Mouse (Mus musculus) forebrain, embryonic 15.5 days (tissue): ENCODE results near the gene Cyb561d1. TPM values are rescaled to one million over a fixed set of nuclear protein-coding genes. Genes with fewer than 3 reads are reported as not detected.
A peak's percentile ranks its signal among the peaks of the same experiment; 100 is the strongest.

Experiments used
- ATAC-seq: fragments of 200-750 bp; cut with Nextera tagmentation; replicated peaks from 2 replicates; pipeline ENCODE4 v1.8.0; 2017; ENCODE audit warnings: mild to moderate bottlenecking, moderate TSS enrichment, moderate library complexity
- H3K27ac ChIP-seq: fragments of 300-500 bp; sonication (generic); replicated peaks from 2 replicates; pipeline ENCODE4 v1.5.1; 2015; ENCODE audit warnings: mild to moderate bottlenecking, inconsistent platforms
- H3K27me3 ChIP-seq: fragments of 300-500 bp; sonication (generic); 2 replicates; pipeline ENCODE4 v1.6.1; 2015; ENCODE audit warnings: inconsistent platforms
- H3K36me3 ChIP-seq: fragments of 300-500 bp; sonication (generic); 2 replicates; pipeline ENCODE4 v1.6.1; 2015; ENCODE audit warnings: mild to moderate bottlenecking, inconsistent platforms
- H3K4me1 ChIP-seq: fragments of 300-500 bp; sonication (generic); 2 replicates; pipeline ENCODE4 v1.6.1; 2015; ENCODE audit warnings: inconsistent platforms
- H3K4me2 ChIP-seq: fragments of 300-500 bp; sonication (generic); replicated peaks from 2 replicates; pipeline ENCODE4 v1.6.1; 2015; ENCODE audit warnings: mild to moderate bottlenecking, inconsistent platforms
- H3K4me3 ChIP-seq: fragments of 300-500 bp; sonication (generic); 2 replicates; pipeline ENCODE4 v1.5.1; 2015; ENCODE audit warnings: mild to moderate bottlenecking, inconsistent platforms
- H3K9ac ChIP-seq: fragments of 300-500 bp; sonication (generic); replicated peaks from 2 replicates; pipeline ENCODE4 v1.6.1; 2015; ENCODE audit warnings: mild to moderate bottlenecking, inconsistent platforms
- H3K9me3 ChIP-seq: fragments of 300-500 bp; sonication (generic); 2 replicates; pipeline ENCODE4 v1.6.1; 2016; ENCODE audit warnings: inconsistent platforms
- WGBS: fragments of 180-500 bp; shearing (Covaris S2); methylation state at CpG from one replicate; pipeline ENCODE4 v1.1.7; 2015; ENCODE audit warnings: mixed read lengths; 5-methylcytosine and 5-hydroxymethylcytosine counted together
- polyA plus RNA-seq: library from polyadenylated mRNA; unstranded; fragments of >200 nt; fragmentation: Nextera tagmentation; extraction: Ambion mirVana; gene quantifications from 2 replicates; pipeline ENCODE4 v1.2.1, GENCODE M21; 2015

Cyb561d1 gene
- polyA plus RNA-seq, 1 experiment from 2014 or later: 4.5 TPM

DNA sequence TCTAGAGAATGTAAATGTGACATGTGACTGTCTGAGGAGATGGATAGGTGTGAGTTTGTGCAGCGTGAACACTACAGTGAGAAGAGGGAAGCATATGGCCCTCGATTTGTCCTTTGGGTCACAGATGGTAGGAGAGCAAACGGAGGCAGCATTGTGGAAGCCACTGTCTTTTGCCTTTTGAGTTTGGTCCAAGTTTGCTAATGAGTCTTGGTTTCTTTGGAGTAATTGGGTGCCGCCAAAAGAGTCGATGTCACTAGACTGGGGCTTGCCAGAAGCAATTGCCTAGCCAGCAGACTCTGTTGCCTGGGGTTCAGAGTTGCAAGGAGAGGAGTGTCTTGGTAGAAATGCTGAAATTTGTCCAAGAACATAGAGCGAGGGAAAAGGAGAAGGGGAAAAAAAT lies 10.8 kb upstream of the Cyb561d1 start:
- Histone ChIP-seq H3K4me3 (peak overlapping the region; percentile 72), H3K4me1 (peaks cover 38% of the 10 kb centered on the region), H3K9ac (0 out of 2 replicates have a peak overlapping the region, but pooled peaks have one; percentile 89), H3K27ac (peak overlapping the region; percentile 98), H3K36me3 (no peaks in the 10 kb centered on the region), H3K9me3 (no peaks in the 10 kb centered on the region), H3K27me3 (no peaks in the 10 kb centered on the region), H3K4me2 (peak overlapping the region; percentile 63)
- WGBS: 31% methylated on average over 6 of the region's 6 CpGs
- no peak for ATAC-seq

DNA sequence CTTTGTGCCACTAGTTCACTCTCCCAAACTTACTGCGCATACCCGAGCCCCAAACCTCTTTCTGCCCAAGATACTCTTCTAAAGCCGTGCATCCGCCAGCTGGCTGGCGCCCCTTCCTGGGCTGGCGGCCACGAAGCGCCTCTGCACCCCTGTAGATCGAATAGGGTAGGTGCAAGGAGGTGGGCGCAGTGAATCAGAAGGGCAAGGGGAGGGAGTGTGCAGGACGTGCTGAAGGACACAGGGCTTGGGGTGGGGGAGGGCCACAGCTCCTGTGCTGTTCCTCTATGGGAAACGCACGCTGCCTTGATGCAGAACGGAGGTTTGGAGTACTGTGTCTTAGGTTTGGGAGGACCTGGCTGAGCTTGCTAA lies 9.7 kb upstream of the Cyb561d1 start, which contains the start of gene Atxn7l2:
Gene Atxn7l2 (minus strand): TSS at position 164 of the 369 bp plus-strand sequence.
- WGBS: under 1% methylated on average over 14 of the region's 14 CpGs
- H3K4me3 ChIP-seq: peak within 1 kb of the TSS; percentile 72

DNA sequence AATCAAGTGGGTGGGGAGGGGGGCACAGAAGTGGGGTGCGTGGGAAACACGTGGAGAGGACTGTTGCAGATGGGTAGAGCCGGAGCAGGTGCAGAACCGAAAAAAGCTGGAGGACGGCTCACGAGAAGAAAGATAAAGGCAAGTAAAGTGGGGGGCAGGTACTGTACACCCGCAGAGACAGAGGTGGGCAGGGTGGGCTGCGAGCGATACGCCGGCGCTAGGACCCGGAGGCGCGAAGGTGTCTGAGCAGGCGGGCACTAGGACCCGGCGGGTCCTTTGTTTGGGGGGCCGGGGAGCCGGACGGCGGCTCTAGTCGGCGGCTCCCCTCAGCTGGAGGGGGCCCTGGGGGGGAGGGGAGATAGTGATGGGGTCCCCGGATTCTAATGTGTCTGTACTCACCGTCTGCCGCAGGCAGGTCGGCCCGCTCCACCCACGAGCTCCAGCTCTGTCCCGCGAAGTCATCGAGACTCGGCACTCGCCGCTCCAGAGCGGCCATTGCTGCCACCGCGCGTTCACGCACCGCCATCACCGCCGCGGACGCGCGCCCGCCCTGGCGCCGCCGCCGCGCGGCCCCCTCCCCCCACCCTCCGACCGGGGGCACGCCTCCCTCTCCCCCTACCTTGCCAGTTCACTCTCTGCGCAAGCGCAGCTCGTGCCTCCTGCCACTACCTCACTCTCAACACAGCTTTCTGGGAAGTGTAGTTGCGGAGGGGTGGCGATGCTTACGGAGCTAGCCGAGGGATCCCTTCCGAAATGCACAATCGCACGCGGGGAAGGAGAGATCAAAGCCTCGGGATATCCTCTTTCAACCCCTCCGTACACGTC lies 9.1 kb upstream of the Cyb561d1 start:
- Histone ChIP-seq H3K36me3 (peaks cover 16% of the 10 kb centered on the region), H3K4me2 (peak overlapping the region; percentile 95), H3K27me3 (no peaks in the 10 kb centered on the region), H3K9ac (peak overlapping the region; percentile 89), H3K4me1 (peaks cover 41% of the 10 kb centered on the region), H3K9me3 (no peaks in the 10 kb centered on the region), H3K4me3 (peak overlapping the region; percentile 72), H3K27ac (peak overlapping the region; percentile 98)
- peak; percentile 95 for ATAC-seq
- WGBS: under 1% methylated on average over 70 of the region's 72 CpGs

More for the DNA sequence above, 9.7 kb upstream of the Cyb561d1 start, which contains the start of gene Atxn7l2:
- Histone ChIP-seq H3K27ac (peak within 1 kb of the TSS; percentile 98), H3K36me3 (peaks cover 10% of the 10 kb centered on the region), H3K4me1 (peaks cover 41% of the 10 kb centered on the region), H3K9ac (peak within 1 kb of the TSS; percentile 89), H3K9me3 (no peaks in the 10 kb centered on the region), H3K4me2 (peak within 1 kb of the TSS; percentile 95), H3K27me3 (no peaks in the 10 kb centered on the region)
- peak; percentile 85 for ATAC-seq

DNA sequence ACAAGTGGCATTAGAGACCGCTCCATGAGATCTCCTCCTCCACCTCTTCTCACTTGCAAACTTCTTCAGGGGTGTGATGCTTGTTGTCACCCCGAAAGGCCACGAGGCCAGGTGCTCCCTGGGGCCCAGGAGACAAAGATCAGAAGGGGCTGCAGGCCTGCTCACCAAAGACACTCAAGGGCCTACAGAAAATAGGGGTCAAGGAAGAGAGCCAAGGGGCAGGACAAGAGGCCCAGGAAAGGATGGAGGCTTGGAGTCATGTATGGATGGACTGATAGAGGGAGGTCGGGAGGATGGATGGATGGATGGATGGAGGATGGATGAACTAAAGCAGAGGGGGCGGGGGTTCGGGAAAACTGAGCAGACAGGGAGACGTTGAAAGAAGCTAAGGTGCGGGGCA lies 8.5 kb upstream of the Cyb561d1 start:
- peak overlapping the region; percentile 95 for H3K4me2 ChIP-seq
- H3K9me3 ChIP-seq: no peaks in the 10 kb centered on the region
- peaks cover 41% of the 10 kb centered on the region for H3K4me1 ChIP-seq
- peak overlapping the region; percentile 89 for H3K9ac ChIP-seq
- peaks cover 22% of the 10 kb centered on the region for H3K36me3 ChIP-seq
- H3K4me3 ChIP-seq: peak overlapping the region; percentile 72
- no peaks in the 10 kb centered on the region for H3K27me3 ChIP-seq
- peak; percentile 3; the same call in 1 of the 2 replicates for ATAC-seq
- peak overlapping the region; percentile 98 for H3K27ac ChIP-seq
- WGBS: 5% methylated on average over 8 of the region's 8 CpGs

DNA sequence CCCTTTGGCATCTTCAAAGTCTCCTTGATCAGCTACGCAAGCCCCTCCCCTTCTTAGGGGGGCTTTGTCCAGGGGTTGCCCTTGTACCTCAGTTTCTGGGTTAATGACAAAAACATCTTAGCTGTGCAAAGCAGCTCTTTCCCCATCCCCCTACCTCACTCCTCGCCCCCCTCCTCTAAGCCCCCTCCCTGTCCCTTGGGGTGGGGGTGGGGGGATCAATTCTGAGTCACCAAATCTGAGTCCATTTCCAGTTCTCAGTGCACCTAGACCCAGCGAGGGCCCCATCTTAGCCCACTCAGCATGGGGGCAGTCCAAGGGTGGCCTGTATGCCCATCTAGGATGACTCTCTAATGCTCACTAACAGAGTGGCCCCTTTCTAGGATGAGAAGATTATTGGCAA lies 8.0 kb upstream of the Cyb561d1 start:
- peak overlapping the region; percentile 95 for H3K4me2 ChIP-seq
- 59% methylated on average over 3 of the region's 3 CpGs for WGBS
- no peak for ATAC-seq

DNA sequence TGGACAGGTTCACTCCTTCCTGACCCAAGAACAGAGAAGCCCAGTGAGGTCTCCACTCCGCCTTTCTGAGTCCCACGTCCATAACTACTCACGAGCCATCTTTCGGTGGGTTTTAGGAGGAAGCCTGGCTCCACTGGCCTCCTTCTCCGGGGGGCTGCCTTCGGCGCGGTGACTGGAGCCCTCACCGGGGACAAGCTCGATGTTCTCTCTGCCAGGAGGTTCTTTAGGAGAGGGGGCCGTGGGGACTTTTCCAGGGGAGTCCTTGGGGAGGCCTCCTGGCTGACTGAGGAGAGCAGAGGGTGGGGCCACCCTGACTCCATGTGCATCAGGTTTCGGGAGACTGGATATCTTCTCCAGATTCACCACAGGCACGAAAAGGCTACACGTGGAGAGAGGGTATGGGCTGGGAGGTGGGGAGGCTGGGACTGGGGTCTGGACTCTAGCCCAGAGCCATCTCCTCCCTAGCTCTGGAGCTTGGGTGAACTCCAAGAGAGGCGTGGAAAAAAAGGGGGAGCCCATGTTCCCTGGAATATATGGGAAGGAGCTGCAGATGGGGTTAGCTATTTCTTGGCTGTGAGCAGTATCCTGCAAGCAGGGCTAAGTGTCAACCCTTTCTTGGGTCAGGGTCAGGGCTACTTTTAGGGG lies 5.8 kb upstream of the Cyb561d1 start:
- no peak for ATAC-seq
- no peak overlapping the region for H3K9ac ChIP-seq
- 74% methylated on average over 15 of the region's 15 CpGs for WGBS
- H3K36me3 ChIP-seq: peaks cover 38% of the 10 kb centered on the region
- H3K9me3 ChIP-seq: no peaks in the 10 kb centered on the region
- H3K4me1 ChIP-seq: peaks cover 39% of the 10 kb centered on the region
- no peak overlapping the region for H3K27ac ChIP-seq
- no peak overlapping the region for H3K4me3 ChIP-seq
- H3K4me2 ChIP-seq: no peak overlapping the region
- no peaks in the 10 kb centered on the region for H3K27me3 ChIP-seq

More for the DNA sequence above, 8.0 kb upstream of the Cyb561d1 start:
- Histone ChIP-seq H3K4me3 (peak overlapping the region; percentile 72), H3K9ac (peak overlapping the region; percentile 89), H3K27ac (peak overlapping the region; percentile 98), H3K36me3 (peaks cover 25% of the 10 kb centered on the region), H3K27me3 (no peaks in the 10 kb centered on the region), H3K4me1 (peaks cover 43% of the 10 kb centered on the region), H3K9me3 (no peaks in the 10 kb centered on the region)

DNA sequence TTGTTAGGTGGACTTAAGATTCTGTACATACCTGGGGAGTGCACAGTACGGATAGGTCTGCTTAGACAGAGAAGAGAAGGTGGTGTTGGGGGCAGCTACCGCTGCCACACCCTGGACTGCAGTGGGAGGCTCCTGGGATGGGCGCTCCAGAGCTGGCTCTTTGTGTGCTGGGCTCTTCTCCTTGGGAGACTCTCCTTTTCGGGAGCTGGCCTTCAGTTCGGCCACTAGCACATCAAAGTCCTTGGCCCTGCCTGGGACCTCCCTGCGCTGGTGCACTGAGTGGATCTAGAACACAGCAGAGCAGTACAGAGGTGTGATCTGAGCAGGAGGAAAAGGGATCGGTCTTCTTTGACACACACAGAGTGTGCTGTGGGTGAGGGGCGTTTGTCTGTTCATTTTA lies 4.6 kb upstream of the Cyb561d1 start:
- Histone ChIP-seq H3K9ac (no peak overlapping the region), H3K27me3 (no peaks in the 10 kb centered on the region), H3K4me1 (peaks cover 45% of the 10 kb centered on the region), H3K4me2 (no peak overlapping the region), H3K36me3 (peaks cover 40% of the 10 kb centered on the region), H3K9me3 (no peaks in the 10 kb centered on the region), H3K27ac (0 out of 2 replicates have a peak overlapping the region, but pooled peaks have one; percentile 5), H3K4me3 (no peak overlapping the region)
- no peak for ATAC-seq
- WGBS: 90% methylated on average over 8 of the region's 8 CpGs

DNA sequence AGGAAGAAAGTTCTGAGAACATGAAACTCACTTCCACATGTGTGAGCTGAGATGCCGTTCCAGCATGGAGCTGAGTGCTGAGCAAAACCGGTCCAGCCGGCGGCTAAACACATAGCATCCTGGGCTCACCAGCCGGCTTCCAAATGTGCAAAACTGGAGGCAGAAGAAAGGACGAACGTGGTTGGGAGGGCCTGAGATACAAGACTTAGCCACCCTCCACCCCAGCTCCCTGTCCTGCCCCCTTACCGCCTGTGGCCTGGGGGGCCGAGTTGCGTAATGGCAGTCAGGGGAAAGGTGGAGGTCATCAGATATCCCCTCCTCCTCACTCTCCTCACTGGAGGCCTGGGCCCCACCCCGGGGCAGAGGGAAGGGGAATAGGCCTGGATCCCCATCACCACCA lies 3.5 kb upstream of the Cyb561d1 start:
- Histone ChIP-seq H3K9me3 (no peaks in the 10 kb centered on the region), H3K9ac (no peak overlapping the region), H3K4me1 (peaks cover 53% of the 10 kb centered on the region), H3K27me3 (no peaks in the 10 kb centered on the region), H3K4me2 (no peak overlapping the region), H3K36me3 (peaks cover 40% of the 10 kb centered on the region), H3K4me3 (no peak overlapping the region), H3K27ac (no peak overlapping the region)
- no peak for ATAC-seq
- 86% methylated on average over 11 of the region's 11 CpGs for WGBS

DNA sequence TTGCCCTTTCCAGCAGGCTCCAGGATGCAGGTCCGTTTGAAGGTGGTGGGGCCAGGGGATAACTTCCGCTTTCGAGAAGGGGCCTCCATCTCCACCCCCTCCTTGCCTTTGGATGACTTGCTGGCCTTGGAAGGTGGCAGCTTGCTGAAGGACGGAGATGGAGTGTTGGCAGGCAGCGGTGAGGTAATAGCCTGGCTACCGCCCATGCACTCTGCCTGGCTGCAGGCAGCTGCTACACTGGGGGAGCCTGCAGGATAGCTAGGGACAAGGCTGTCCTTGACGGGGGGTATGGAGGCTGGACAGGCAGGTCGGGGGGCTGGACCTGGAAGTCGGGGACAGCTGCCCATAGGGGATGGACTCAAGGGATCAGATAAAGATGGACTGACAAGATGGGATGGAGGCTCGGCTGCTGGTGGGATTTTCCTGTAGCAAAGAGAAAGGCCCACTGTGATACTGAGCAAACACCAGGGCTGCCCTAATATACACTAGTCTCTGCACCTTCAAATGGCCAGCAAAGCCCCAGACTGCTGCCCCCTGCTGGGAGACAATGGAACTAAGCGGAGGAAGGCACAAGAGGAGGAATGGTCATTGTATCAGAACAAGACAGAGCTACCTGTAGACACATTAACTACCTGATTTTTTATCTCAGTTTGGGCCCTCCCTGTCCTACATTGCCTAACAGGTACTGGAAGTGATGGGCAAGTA lies 2.8 kb upstream of the Cyb561d1 start:
- Histone ChIP-seq H3K27ac (no peak overlapping the region), H3K4me2 (no peak overlapping the region), H3K9ac (no peak overlapping the region), H3K27me3 (no peaks in the 10 kb centered on the region), H3K36me3 (peaks cover 44% of the 10 kb centered on the region), H3K4me3 (no peak overlapping the region), H3K4me1 (peaks cover 46% of the 10 kb centered on the region), H3K9me3 (no peaks in the 10 kb centered on the region)
- ATAC-seq: no peak
- 83% methylated on average over 11 of the region's 11 CpGs for WGBS

DNA sequence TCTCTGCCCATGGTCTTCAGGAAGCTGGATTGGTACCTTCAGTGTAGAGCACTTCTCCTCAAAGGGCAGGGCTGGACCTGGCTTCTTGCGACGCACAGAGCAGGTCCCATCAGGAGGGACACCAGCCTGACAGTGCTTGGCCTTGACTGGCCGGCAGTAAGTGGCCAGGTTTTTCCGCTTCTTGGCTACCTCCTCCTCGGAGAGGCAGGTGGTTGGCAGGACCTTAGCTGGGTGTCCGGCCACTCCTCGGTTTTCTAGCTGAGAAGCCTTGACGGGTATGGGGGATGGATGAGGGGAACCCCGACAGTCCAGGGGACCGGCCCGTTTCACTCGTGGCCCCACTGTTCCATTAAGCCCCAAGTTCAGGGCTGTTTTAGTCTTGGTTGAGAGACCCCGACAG lies 2.2 kb upstream of the Cyb561d1 start:
- Histone ChIP-seq H3K27me3 (no peaks in the 10 kb centered on the region), H3K9ac (no peak overlapping the region), H3K4me3 (no peak overlapping the region), H3K4me2 (no peak overlapping the region), H3K27ac (no peak overlapping the region), H3K9me3 (no peaks in the 10 kb centered on the region), H3K4me1 (peaks cover 40% of the 10 kb centered on the region), H3K36me3 (peaks cover 46% of the 10 kb centered on the region)
- no peak for ATAC-seq
- 94% methylated on average over 13 of the region's 13 CpGs for WGBS

DNA sequence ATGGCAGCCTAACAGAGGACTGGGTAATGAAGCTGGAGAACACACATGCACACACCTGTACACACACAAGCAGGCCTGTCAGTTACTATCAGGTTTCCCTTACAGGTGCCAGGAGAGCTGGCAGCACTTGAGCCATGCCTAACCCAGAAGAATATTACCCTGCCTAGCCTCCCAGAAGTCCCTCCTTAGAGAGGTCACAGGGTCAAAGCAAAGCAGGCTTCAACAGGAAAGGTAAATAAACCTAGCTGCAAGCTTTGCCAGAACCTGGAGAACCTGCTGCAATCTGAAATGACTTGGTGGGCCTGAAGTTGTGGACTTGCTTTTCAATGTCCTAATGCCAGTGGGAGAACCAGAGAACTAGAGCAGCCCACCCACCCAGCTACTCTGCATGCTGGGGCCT lies 1.5 kb upstream of the Cyb561d1 start:
- Histone ChIP-seq H3K27ac (no peak overlapping the region), H3K36me3 (peaks cover 46% of the 10 kb centered on the region)

DNA sequence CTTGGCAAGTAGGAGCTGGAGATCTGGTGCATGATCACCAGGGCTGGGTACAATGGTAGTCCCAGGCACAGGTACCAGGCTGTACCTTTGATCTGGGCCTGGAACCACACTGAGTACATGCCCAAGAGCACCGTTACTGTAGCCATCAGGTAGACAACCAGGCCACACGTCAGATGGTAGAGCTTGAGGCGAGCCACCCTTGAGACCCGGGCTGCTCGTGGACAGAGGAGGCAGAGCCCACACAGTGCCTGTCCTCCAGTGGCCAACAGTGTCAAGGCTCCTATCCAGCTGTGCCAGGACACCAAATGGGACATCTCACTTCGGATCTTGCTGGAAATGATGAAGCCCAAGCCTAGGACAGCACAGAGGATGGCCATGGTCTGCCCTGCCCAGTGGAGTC lies 1.8 kb downstream of the Cyb561d1 start:
- 95% methylated on average over 6 of the region's 6 CpGs for WGBS
- Histone ChIP-seq H3K4me3 (no peak overlapping the region), H3K4me2 (no peak overlapping the region), H3K9me3 (no peaks in the 10 kb centered on the region), H3K9ac (no peak overlapping the region), H3K27ac (no peak overlapping the region), H3K36me3 (peaks cover 21% of the 10 kb centered on the region), H3K27me3 (no peaks in the 10 kb centered on the region), H3K4me1 (peaks cover 49% of the 10 kb centered on the region)
- ATAC-seq: no peak

More for the DNA sequence above, 1.5 kb upstream of the Cyb561d1 start:
- no peak overlapping the region for H3K4me3 ChIP-seq
- peaks cover 37% of the 10 kb centered on the region for H3K4me1 ChIP-seq
- no peaks in the 10 kb centered on the region for H3K9me3 ChIP-seq
- no peak overlapping the region for H3K4me2 ChIP-seq
- no peak for ATAC-seq
- H3K27me3 ChIP-seq: no peaks in the 10 kb centered on the region
- no peak overlapping the region for H3K9ac ChIP-seq
